Comparison of ENCODE assay signal across 26 mouse cellular contexts in the genomic region with DNA sequence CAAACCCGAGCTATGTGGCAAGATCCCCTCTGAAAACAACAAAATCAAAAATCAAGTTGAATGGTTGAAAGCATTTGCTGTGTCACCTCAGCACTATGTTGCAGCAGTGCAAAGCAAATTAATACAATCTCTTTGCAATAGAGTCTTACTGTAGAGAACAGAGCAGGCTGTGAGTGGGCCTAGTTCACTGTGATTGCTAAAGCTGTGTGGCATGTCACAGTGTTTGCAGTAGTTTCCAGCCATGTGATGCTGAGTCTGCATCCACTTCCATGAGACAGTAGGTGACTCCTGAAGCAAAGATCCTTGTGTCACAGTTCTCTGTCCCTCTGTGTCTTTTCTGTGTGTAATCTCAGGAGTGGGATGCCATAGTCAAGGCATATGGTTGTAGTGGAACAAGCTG.
DNase-seq lines count a peak whose midpoint lies in the region; ATAC-seq and TF ChIP-seq lines count a peak whose summit lies in the region.
"Had no signal": no experiment of that assay in that cellular context is flagged by ENCODE, and none has a peak within 500 bp of the region (broad histone marks: within the 10 kb centered on the region; RNA-seq: fewer than 3 reads in every experiment).

No protein-coding gene starts in this region.

- TF ChIP-seq EP300 in heart, postnatal 0 days (IDR thresholded peaks at IDR 0.05; ENCODE audit: low read depth): no peak

- H3K4me1 ChIP-seq in heart, embryonic 10.5 days: peaks cover 28% of the 10 kb centered on the region
- H3K4me1 ChIP-seq in heart, postnatal 0 days (ENCODE audit: control insufficient read depth, insufficient read depth): peaks cover 29% of the 10 kb centered on the region
- H3K4me1 ChIP-seq: stomach, embryonic 15.5 days had no signal

- DNase-seq in heart, embryonic 10.5 days (ENCODE audit: low spot score): no peak
- no peak for DNase-seq in heart, postnatal 14 days
- no peak for DNase-seq in heart, postnatal 0 days (ENCODE audit: low spot score)
- no peak for DNase-seq in heart, postnatal 25 days (ENCODE audit: low spot score)
- DNase-seq in right cerebral cortex, adult 18-20 months: peak; percentile 40
- no peak for DNase-seq in right cerebral cortex, postnatal 36 days (ENCODE audit: low spot score in 2 of 2)
- no peak for DNase-seq in kidney, adult 9 months
- DNase-seq in spleen, postnatal 14 days (ENCODE audit: low spot score in 2 of 2): no peak
- DNase-seq: adrenal gland, postnatal 25 days; cerebellum, adult 18-20 months; cerebellum, postnatal 25 days; gastrocnemius, adult 2 months; kidney, adult 8-10 months; kidney, postnatal 36 days; liver, embryonic 13.5 days; lung, embryonic 14.5 days; midbrain, embryonic 14.5 days; right cerebral cortex, postnatal 14 days; thymus, adult 2 months had no signal

- intact Hi-C loops in heart, postnatal 14 days (cut with DNase I): loop anchor here (10.0 kb wide), 1 partner anchor 745 kb away; no protein-coding TSS in a partner anchor
- intact Hi-C loops in heart, postnatal 25 days (cut with DNase I): loop anchor here (10.0 kb wide), 3 partner anchors 235 to 735 kb away; no protein-coding TSS in a partner anchor

- H3K36me3 ChIP-seq in heart, embryonic 10.5 days: no peaks in the 10 kb centered on the region
- no peaks in the 10 kb centered on the region for H3K36me3 ChIP-seq in heart, postnatal 0 days (replicated peaks; ENCODE audit: control insufficient read depth, insufficient read depth, low read length)
- H3K36me3 ChIP-seq: embryonic facial prominence, embryonic 15.5 days; liver, embryonic 13.5 days; stomach, embryonic 15.5 days had no signal

- H3K4me2 ChIP-seq in heart, postnatal 0 days (ENCODE audit: low read depth, low read length): no peak overlapping the region
- H3K4me2 ChIP-seq: embryonic facial prominence, embryonic 15.5 days; hindbrain, embryonic 13.5 days; limb, embryonic 12.5 days; liver, embryonic 13.5 days; lung, embryonic 14.5 days; stomach, embryonic 15.5 days had no signal

- peak overlapping the region; percentile 88 for H3K27ac ChIP-seq in heart, embryonic 10.5 days
- peak overlapping the region; percentile 86 for H3K27ac ChIP-seq in heart, postnatal 0 days (ENCODE audit: low read depth)
- H3K27ac ChIP-seq: hindbrain, embryonic 13.5 days; limb, embryonic 12.5 days; liver, embryonic 13.5 days; stomach, embryonic 15.5 days had no signal

- H3K9me3 ChIP-seq in heart, embryonic 10.5 days: no peaks in the 10 kb centered on the region
- H3K9me3 ChIP-seq in heart, postnatal 0 days (replicated peaks; ENCODE audit: control insufficient read depth, low read length): no peaks in the 10 kb centered on the region
- H3K9me3 ChIP-seq: embryonic facial prominence, embryonic 15.5 days; hindbrain, embryonic 13.5 days; limb, embryonic 12.5 days; liver, embryonic 13.5 days; stomach, embryonic 15.5 days had no signal

- WGBS in heart, embryonic 10.5 days: 88% methylated on average over 1 of the region's 1 CpGs
- 96% methylated on average over 1 of the region's 1 CpGs for WGBS in heart, postnatal 0 days

- H3K4me3 ChIP-seq in heart, embryonic 10.5 days: no peak overlapping the region
- H3K4me3 ChIP-seq in heart, postnatal 0 days (ENCODE audit: low read depth, low read length): no peak overlapping the region
- H3K4me3 ChIP-seq: embryonic facial prominence, embryonic 15.5 days; gastrocnemius, adult 2 months; hindbrain, embryonic 13.5 days; limb, embryonic 12.5 days; liver, embryonic 13.5 days; myocyte; stomach, embryonic 15.5 days had no signal

- H3K9ac ChIP-seq in heart, postnatal 0 days (replicated peaks; ENCODE audit: low read depth, low read length): no peak overlapping the region
- H3K9ac ChIP-seq: embryonic facial prominence, embryonic 15.5 days; hindbrain, embryonic 13.5 days; limb, embryonic 12.5 days; liver, embryonic 13.5 days; lung, embryonic 14.5 days; stomach, embryonic 15.5 days had no signal

- H3K27me3 ChIP-seq in heart, embryonic 10.5 days (ENCODE audit: insufficient read depth, poor library complexity, severe bottlenecking): no peaks in the 10 kb centered on the region
- H3K27me3 ChIP-seq in heart, postnatal 0 days (ENCODE audit: control insufficient read depth, insufficient read depth, low read length): no peaks in the 10 kb centered on the region
- H3K27me3 ChIP-seq: embryonic facial prominence, embryonic 15.5 days; hindbrain, embryonic 13.5 days; limb, embryonic 12.5 days; liver, embryonic 13.5 days; stomach, embryonic 15.5 days had no signal

- no peak for TF ChIP-seq CTCF in heart, postnatal 0 days (IDR thresholded peaks at IDR 0.05; ENCODE audit: low read depth)

- ATAC-seq in heart, postnatal 0 days (ENCODE audit: insufficient read depth, low read depth): no peak
- ATAC-seq: forebrain, embryonic 16.5 days; inflammation-experienced regulatory T-cells, adult 6 months had no signal
